Mouse (Mus musculus): ENCODE results near the gene Cryga.

DNA sequence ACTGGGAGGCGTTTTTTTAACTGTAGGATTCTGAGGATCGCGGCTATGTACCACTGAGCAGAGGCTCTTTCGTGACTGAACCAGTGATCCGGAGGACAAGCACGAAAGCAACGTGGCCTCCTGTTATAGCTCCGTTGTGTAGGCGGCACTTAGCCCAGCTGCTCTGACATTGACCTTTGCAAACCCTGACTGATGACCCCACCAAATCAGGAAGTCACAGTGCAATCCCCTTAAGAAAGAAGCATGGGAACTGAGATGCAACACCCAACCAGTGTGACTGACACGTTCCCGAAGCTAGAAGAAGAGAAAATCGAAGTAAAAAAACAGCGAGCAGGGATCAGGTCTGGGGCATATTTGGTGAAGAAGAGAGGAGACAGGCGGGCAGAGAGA, 9.6 kb upstream of the Cryga start:
- TF ChIP-seq CTCF (IDR thresholded peaks at IDR 0.05; ENCODE audit: low read depth) (no peak), EP300 (IDR thresholded peaks at IDR 0.05; ENCODE audit: low read depth) (no peak)
